Mouse (Mus musculus) embryonic facial prominence, embryonic 13.5 days (tissue): ENCODE results near the gene Tead3. TPM values are rescaled to one million over a fixed set of nuclear protein-coding genes. Genes with fewer than 3 reads are reported as not detected.

ENCODE experiments used
- ATAC-seq: fragments of 200-750 bp; cut with Nextera tagmentation; 2 replicates; pipeline ENCODE4 v1.8.0; 2017; ENCODE audit warnings: low read depth; ENCODE audit not compliant: insufficient number of reproducible peaks, insufficient read depth, low FRiP score, low TSS enrichment
- H3K27ac ChIP-seq: fragments of 300-500 bp; sonication (generic); 2 replicates; pipeline ENCODE4 v1.5.1; 2015; ENCODE audit warnings: moderate library complexity, mild to moderate bottlenecking, inconsistent platforms
- H3K27me3 ChIP-seq: fragments of 300-500 bp; sonication (generic); 2 replicates; pipeline ENCODE4 v1.6.1; 2015; ENCODE audit warnings: mild to moderate bottlenecking, inconsistent platforms
- H3K36me3 ChIP-seq: fragments of 300-500 bp; sonication (generic); 2 replicates; pipeline ENCODE4 v1.6.1; 2015; ENCODE audit warnings: mild to moderate bottlenecking, inconsistent platforms
- H3K4me1 ChIP-seq: fragments of 300-500 bp; sonication (generic); 2 replicates; pipeline ENCODE4 v1.6.1; 2015; ENCODE audit warnings: inconsistent platforms
- H3K4me2 ChIP-seq: fragments of 300-500 bp; sonication (generic); 2 replicates; pipeline ENCODE4 v1.6.1; 2015; ENCODE audit warnings: moderate library complexity, mild to moderate bottlenecking, inconsistent platforms
- H3K4me3 ChIP-seq: fragments of 300-500 bp; sonication (generic); 2 replicates; pipeline ENCODE4 v1.5.1; 2015; ENCODE audit warnings: mild to moderate bottlenecking, inconsistent platforms
- H3K9ac ChIP-seq: fragments of 300-500 bp; sonication (generic); 2 replicates; pipeline ENCODE4 v1.6.1; 2015; ENCODE audit warnings: mild to moderate bottlenecking, inconsistent platforms
- H3K9me3 ChIP-seq: fragments of 300-500 bp; sonication (generic); 2 replicates; pipeline ENCODE4 v1.6.1; 2016; ENCODE audit warnings: inconsistent platforms
- WGBS: fragments of 180-500 bp; shearing (Covaris S2); methylation state at CpG from one replicate; pipeline ENCODE4 v1.1.7; 2015; ENCODE audit warnings: mixed read lengths; 5-methylcytosine and 5-hydroxymethylcytosine counted together
- polyA plus RNA-seq: library from polyadenylated mRNA; unstranded; fragments of >200 nt; fragmentation: Nextera tagmentation; extraction: Ambion mirVana; gene quantifications from 2 replicates; pipeline ENCODE4 v1.2.1, GENCODE M21; 2015

The Tead3 gene
- polyA plus RNA-seq, 1 experiment from 2014 or later, result 18.9 TPM

- peaks cover 41% of the 10 kb centered on the region for H3K36me3 ChIP-seq
- H3K9ac ChIP-seq, result 0 out of 2 replicates have a peak overlapping the region, but pooled peaks have one; percentile 32
- ATAC-seq, result no peak
- no peak overlapping the region for H3K27ac ChIP-seq
- no peak overlapping the region for H3K4me2 ChIP-seq
- 94% methylated on average over 17 of the region's 17 CpGs for WGBS
- no peaks in the 10 kb centered on the region for H3K9me3 ChIP-seq
- no peaks in the 10 kb centered on the region for H3K27me3 ChIP-seq
- H3K4me1 ChIP-seq, result peaks cover 28% of the 10 kb centered on the region
- no peak overlapping the region for H3K4me3 ChIP-seq
Observed at GRCm38 (mm10) chr17:28298888-28299287, 51.7 kb downstream of the Tead3 start.

DNA sequence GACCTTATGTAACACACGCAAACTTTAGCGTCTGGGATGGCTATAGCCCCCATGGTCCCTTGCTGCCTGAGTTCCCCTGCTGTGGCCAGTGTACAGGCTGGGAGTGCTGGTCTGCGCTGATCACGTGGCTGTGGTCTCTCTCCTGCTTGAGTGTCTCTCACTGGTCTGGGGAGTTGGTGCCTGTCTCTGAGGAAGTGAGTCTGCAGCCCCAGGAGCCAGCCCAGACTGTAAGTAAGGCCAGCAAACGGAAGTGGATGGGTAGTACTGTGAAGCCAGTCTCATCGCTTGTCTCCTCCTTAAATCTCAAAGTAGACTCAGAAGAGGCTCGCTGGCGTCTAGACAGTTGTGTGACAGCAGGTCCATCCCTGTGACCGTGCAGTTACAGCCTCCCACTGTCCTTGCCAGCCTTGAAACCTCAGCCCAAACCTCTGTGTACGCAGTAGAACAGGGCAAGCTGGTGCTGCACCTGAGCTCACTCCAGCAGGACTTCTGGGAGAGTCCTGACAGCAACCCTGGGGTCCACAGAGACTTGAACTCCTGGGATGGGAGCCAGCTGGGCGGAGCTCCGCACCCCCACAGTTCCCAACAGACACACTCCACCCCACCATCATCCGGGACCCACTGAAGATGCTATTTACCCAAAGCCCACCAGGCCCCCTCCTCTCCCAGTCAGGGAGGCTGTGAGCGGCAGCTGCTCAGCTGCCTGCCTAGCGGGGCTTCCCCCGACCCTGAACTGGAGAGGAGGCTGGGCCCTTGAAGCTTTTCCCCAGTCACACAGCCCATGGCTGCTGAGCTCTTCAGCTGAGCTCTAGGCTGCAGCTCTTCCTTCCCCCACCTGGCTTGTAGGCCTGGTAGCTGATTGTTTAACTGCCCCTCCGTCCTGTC, 55.9 kb downstream of the Tead3 start:
- Histone ChIP-seq H3K9me3 (no peaks in the 10 kb centered on the region), H3K4me2 (no peak overlapping the region), H3K4me3 (no peak overlapping the region), H3K9ac (peak overlapping the region; percentile 27; the same call in 1 of the 2 replicates), H3K27me3 (no peaks in the 10 kb centered on the region), H3K27ac (peak overlapping the region; percentile 51; the same call in 1 of the 2 replicates), H3K4me1 (peaks cover 21% of the 10 kb centered on the region), H3K36me3 (peaks cover 38% of the 10 kb centered on the region)
- 68% methylated on average over 17 of the region's 17 CpGs for WGBS
- no peak for ATAC-seq

- no peak overlapping the region for H3K9ac ChIP-seq
- H3K9me3 ChIP-seq, result no peaks in the 10 kb centered on the region
- peaks cover 30% of the 10 kb centered on the region for H3K36me3 ChIP-seq
- H3K27me3 ChIP-seq, result no peaks in the 10 kb centered on the region
- 45% methylated on average over 4 of the region's 4 CpGs for WGBS
- H3K4me3 ChIP-seq, result no peak overlapping the region
- H3K4me1 ChIP-seq, result peaks cover 14% of the 10 kb centered on the region
- H3K4me2 ChIP-seq, result no peak overlapping the region
- 0 out of 2 replicates have a peak overlapping the region, but pooled peaks have one; percentile 2 for H3K27ac ChIP-seq
- ATAC-seq, result no peak
Observed at GRCm38 (mm10) chr17:28293716-28294115, 56.9 kb downstream of the Tead3 start.

DNA sequence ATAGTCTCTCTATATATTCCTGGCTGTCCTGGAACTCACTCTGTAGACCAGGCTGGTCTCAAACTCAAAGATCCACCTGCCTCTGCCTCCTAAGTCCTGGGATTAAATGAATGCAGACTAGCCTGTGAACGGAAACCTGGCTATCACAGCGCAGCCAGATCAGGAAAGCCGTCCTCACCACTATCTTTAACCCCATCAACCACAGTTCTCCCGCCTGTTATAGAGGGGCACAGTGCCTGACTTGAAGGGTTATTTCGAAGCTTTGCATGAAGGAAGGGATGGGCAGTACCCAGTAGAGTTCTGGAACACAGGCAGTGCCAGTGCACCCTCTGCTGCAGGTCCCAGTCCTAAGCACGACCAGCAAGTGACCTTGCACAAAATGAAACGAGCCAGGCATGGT, 59.3 kb downstream of the Tead3 start:
- Histone ChIP-seq H3K9ac (no peak overlapping the region), H3K9me3 (no peaks in the 10 kb centered on the region), H3K27ac (no peak overlapping the region), H3K36me3 (peaks cover 19% of the 10 kb centered on the region), H3K4me1 (peaks cover 14% of the 10 kb centered on the region), H3K4me2 (no peak overlapping the region), H3K27me3 (no peaks in the 10 kb centered on the region), H3K4me3 (no peak overlapping the region)
- WGBS, result 82% methylated on average over 7 of the region's 7 CpGs
- no peak for ATAC-seq

DNA sequence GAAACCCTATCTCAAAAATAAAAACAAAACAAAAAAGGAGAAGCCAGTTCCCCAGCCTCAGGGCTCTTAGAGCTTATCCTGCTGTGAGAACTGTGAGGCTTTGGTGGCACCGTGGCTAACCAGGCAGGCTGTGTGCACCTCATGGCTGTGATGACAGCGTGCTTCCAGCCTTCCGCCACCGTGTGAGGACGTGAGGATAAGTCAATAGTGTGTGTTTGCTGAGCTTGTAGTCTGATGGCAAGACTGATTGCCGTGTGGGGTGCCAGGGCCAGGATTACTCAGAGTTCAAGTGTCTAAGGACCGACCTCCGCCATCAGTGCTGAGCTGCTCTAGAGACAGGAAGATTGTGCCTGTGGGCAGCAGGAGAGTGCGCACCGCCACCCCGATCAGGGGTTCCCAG, 59.9 kb downstream of the Tead3 start:
- H3K36me3 ChIP-seq, result peaks cover 16% of the 10 kb centered on the region
- no peak overlapping the region for H3K27ac ChIP-seq
- no peak overlapping the region for H3K9ac ChIP-seq
- peaks cover 20% of the 10 kb centered on the region for H3K4me1 ChIP-seq
- no peaks in the 10 kb centered on the region for H3K27me3 ChIP-seq
- ATAC-seq, result no peak
- 86% methylated on average over 11 of the region's 11 CpGs for WGBS
- H3K4me3 ChIP-seq, result no peak overlapping the region
- H3K4me2 ChIP-seq, result no peak overlapping the region
- no peaks in the 10 kb centered on the region for H3K9me3 ChIP-seq

GRCm38 (mm10) chr17:28290262-28290661, 60.4 kb downstream of the Tead3 start:
- H3K27me3 ChIP-seq, result no peaks in the 10 kb centered on the region
- peaks cover 23% of the 10 kb centered on the region for H3K4me1 ChIP-seq
- peaks cover 13% of the 10 kb centered on the region for H3K36me3 ChIP-seq
- no peaks in the 10 kb centered on the region for H3K9me3 ChIP-seq
- WGBS, result 67% methylated on average over 3 of the region's 3 CpGs
- ATAC-seq, result no peak
- H3K27ac ChIP-seq, result no peak overlapping the region
- no peak overlapping the region for H3K4me3 ChIP-seq
- no peak overlapping the region for H3K9ac ChIP-seq
- H3K4me2 ChIP-seq, result no peak overlapping the region

DNA sequence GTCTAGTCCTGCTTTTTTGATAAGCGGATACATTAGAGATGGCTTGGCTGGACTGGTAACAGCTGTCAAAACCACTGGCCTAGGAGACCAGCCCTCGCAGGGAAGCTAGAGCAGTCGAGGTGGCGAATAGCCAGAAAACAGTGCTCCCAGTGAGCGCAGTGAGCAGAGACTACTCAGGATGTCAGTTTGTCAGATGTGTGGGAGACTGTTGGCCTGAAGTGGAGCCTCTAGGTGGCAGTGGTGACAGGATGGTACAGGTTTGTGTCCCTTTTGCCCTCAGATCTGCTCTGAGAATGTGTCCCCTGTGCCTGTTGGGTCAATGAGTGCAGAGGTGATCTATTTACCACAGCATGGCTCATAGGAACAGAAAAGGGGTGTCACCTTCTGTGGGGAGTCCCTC, 62.6 kb downstream of the Tead3 start:
- H3K36me3 ChIP-seq, result peaks cover 13% of the 10 kb centered on the region
- ATAC-seq, result no peak
- H3K4me3 ChIP-seq, result no peak overlapping the region
- no peak overlapping the region for H3K9ac ChIP-seq
- H3K27me3 ChIP-seq, result no peaks in the 10 kb centered on the region
- 71% methylated on average over 5 of the region's 5 CpGs for whole genome bisulfite sequencing
- H3K4me2 ChIP-seq, result no peak overlapping the region
- H3K4me1 ChIP-seq, result peaks cover 17% of the 10 kb centered on the region
- H3K9me3 ChIP-seq, result no peaks in the 10 kb centered on the region
- H3K27ac ChIP-seq, result no peak overlapping the region

GRCm38 (mm10) chr17:28287578-28287977, 63.0 kb downstream of the Tead3 start:
- no peak overlapping the region for H3K27ac ChIP-seq
- WGBS, result 76% methylated on average over 8 of the region's 8 CpGs
- no peak for ATAC-seq
- H3K4me3 ChIP-seq, result no peak overlapping the region
- peaks cover 12% of the 10 kb centered on the region for H3K36me3 ChIP-seq
- no peaks in the 10 kb centered on the region for H3K27me3 ChIP-seq
- H3K9me3 ChIP-seq, result no peaks in the 10 kb centered on the region
- no peak overlapping the region for H3K9ac ChIP-seq
- H3K4me2 ChIP-seq, result no peak overlapping the region
- H3K4me1 ChIP-seq, result peaks cover 17% of the 10 kb centered on the region

DNA sequence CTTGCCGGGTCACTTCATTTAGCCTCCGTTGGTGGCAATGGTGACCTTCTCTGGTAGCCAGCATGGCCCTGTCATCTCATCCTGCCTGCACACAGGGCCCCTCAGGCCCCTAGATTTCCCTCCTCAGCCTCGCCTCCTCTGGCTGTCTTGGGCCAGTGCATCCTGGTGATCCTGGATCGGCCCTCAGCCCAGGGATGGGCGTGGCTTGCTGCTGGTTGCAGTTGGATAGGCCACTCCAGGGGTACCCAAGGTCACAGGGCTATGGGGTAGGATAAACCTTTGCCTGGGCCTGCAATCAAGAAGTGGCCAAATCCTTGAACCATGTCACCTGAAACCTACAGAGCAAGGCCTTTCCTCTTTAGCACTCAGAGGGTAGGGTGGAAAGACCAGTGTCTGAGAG, 63.7 kb downstream of the Tead3 start:
- ATAC-seq, result no peak
- WGBS, result 49% methylated on average over 5 of the region's 5 CpGs
- H3K9ac ChIP-seq, result no peak overlapping the region; the same call in 1 of the 2 replicates
- no peak overlapping the region for H3K4me2 ChIP-seq
- H3K9me3 ChIP-seq, result no peaks in the 10 kb centered on the region
- H3K27me3 ChIP-seq, result no peaks in the 10 kb centered on the region
- H3K27ac ChIP-seq, result no peak overlapping the region
- H3K4me1 ChIP-seq, result peaks cover 17% of the 10 kb centered on the region
- no peak overlapping the region for H3K4me3 ChIP-seq
- H3K36me3 ChIP-seq, result peaks cover 6% of the 10 kb centered on the region

DNA sequence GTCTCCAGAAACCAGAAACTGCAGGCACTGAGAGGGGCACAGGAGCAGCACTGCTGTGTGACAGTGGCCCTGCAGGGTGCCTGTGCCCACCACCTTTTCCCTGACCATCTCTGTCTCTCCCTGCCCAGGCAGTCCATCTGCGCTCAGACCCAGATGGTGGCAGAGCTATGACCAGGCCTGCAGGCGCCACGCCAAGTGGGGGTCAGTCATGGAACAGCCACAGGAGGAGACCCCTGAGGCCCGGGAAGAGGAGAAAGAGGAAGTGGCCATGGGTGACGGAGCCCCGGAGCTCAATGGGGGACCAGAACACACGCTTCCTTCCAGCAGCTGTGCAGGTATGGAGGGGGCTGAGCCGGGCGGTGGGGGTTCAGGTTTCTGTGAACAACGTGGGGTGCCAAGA, 64.5 kb downstream of the Tead3 start:
- WGBS, result 71% methylated on average over 10 of the region's 10 CpGs
- H3K36me3 ChIP-seq, result 0 out of 2 replicates have a peak, but pooled peaks cover 5% of the 10 kb centered on the region
- no peak overlapping the region for H3K4me2 ChIP-seq
- no peak overlapping the region for H3K9ac ChIP-seq
- no peaks in the 10 kb centered on the region for H3K9me3 ChIP-seq
- H3K4me3 ChIP-seq, result no peak overlapping the region
- no peak overlapping the region for H3K27ac ChIP-seq
- no peaks in the 10 kb centered on the region for H3K27me3 ChIP-seq
- ATAC-seq, result no peak
- H3K4me1 ChIP-seq, result peaks cover 21% of the 10 kb centered on the region

DNA sequence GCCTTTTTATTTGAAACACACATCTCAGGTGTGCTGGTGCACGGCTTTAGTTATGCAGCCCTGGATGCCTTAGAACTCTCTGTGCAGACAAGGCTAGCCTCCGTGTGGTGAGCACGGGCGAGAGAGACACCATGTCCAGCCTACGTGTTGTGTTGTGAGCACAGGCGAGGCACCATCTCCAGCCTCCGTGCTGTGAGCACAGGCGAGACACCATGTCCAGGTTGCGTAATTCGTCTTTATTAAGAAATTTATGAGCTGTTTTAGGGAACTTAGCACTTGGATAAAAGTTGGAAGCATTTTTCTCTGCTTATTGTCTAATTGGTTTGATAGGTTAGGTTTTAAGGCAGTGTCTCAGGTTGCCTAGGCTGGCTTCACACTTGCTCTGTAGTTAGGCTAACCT, 67.4 kb downstream of the Tead3 start:
- H3K4me1 ChIP-seq, result peaks cover 44% of the 10 kb centered on the region
- H3K36me3 ChIP-seq, result 0 out of 2 replicates have a peak, but pooled peaks cover 5% of the 10 kb centered on the region
- no peak for ATAC-seq
- WGBS, result 88% methylated on average over 10 of the region's 10 CpGs
- H3K4me2 ChIP-seq, result no peak overlapping the region
- H3K27ac ChIP-seq, result no peak overlapping the region
- H3K27me3 ChIP-seq, result no peaks in the 10 kb centered on the region
- H3K9ac ChIP-seq, result no peak overlapping the region
- H3K4me3 ChIP-seq, result no peak overlapping the region
- H3K9me3 ChIP-seq, result no peaks in the 10 kb centered on the region

GRCm38 (mm10) chr17:28281866-28282441, 68.7 kb downstream of the Tead3 start:
- Histone ChIP-seq H3K9me3 (no peaks in the 10 kb centered on the region), H3K27ac (no peak overlapping the region), H3K4me2 (no peak overlapping the region), H3K9ac (no peak overlapping the region), H3K36me3 (0 out of 2 replicates have a peak, but pooled peaks cover 2% of the 10 kb centered on the region), H3K4me1 (peaks cover 52% of the 10 kb centered on the region), H3K4me3 (no peak overlapping the region), H3K27me3 (no peaks in the 10 kb centered on the region)
- no peak for ATAC-seq
- WGBS, result 98% methylated on average over 7 of the region's 7 CpGs
